Mouse (Mus musculus) E14TG2a.4 (cell line): ENCODE data around the gene Adcy5.

Experiments
- CTCF ChIP-seq: conservative IDR thresholded peaks from 2 replicates; pipeline ENCODE4 v1.5.1; 2014; ENCODE audit warnings: low read length
- NANOG ChIP-seq: IDR thresholded peaks from 2 replicates; pipeline ENCODE4 v1.6.1; 2014; ENCODE audit warnings: borderline replicate concordance, low read length, mixed read lengths
- POU5F1 ChIP-seq: IDR thresholded peaks from 2 replicates; pipeline ENCODE4 v1.6.1; 2014; ENCODE audit warnings: low read length, borderline replicate concordance

- no peak for TF ChIP-seq CTCF
- TF ChIP-seq POU5F1: no peak
- TF ChIP-seq NANOG: no peak
Measured at GRCm38 (mm10) chr16:35109156-35109555, 45.5 kb upstream of the Adcy5 start.
